Mouse (Mus musculus) liver, embryonic 14.5 days (tissue): ENCODE data around the gene Rfx8.

Source experiments
- CTCF ChIP-seq: IDR thresholded peaks from 2 replicates; pipeline ENCODE4 v1.5.1; 2016; ENCODE audit warnings: antibody characterized with exemption, low read depth, control low read depth
- EP300 ChIP-seq: IDR thresholded peaks from 2 replicates; pipeline ENCODE4 v1.6.1; 2016; ENCODE audit warnings: antibody characterized with exemption, low read depth

DNA sequence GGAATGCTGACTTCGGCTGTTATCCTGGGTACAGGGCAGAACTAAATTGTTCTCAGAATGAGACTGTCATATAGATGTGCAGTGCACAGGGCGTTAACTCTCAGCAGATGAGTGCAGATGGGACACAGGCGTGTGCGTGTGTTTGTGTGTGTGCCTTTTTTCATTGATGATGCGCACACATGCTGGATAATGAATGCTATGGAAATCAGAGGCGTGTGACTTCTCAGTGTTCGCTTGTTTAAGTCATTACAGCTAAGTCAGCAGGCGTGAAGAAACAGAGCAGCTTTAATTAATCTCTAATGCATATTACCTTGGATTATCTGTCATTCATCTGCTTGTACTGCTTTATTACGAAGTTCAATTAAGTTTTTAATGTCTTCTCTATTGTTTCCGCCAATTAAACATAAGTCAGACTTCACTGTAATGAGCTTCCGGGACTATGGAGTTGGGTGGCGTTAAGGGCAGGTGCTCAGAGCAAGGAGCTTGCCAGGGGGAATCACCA, 54.0 kb downstream of the Rfx8 start:
- no peak for TF ChIP-seq CTCF
- TF ChIP-seq EP300 = no peak
